Mouse (Mus musculus): ENCODE data around the gene Ankfn1.
A peak's percentile ranks its signal among the peaks of the same experiment; 100 is the strongest.

Ankfn1 gene

GRCm38 (mm10) chr11:89777431-89777830 is at the start of gene Ankfn1:
Gene Ankfn1, minus strand, starts transcription at chr11:89777653.
- DNase-seq = no peak

GRCm38 (mm10) chr11:89823661-89824446 is 46.4 kb upstream of the Ankfn1 start:
- no peak for DNase-seq

GRCm38 (mm10) chr11:89818594-89818993 is 41.1 kb upstream of the Ankfn1 start:
- no peak for DNase-seq

- DNase-seq = no peak
Measured at GRCm38 (mm10) chr11:89811403-89811802, 34.0 kb upstream of the Ankfn1 start.

GRCm38 (mm10) chr11:89807998-89808397 is 30.5 kb upstream of the Ankfn1 start:
- no peak for DNase-seq

GRCm38 (mm10) chr11:89804822-89805221 is 27.4 kb upstream of the Ankfn1 start:
- DNase-seq = no peak

GRCm38 (mm10) chr11:89803974-89804373 is 26.5 kb upstream of the Ankfn1 start:
- no peak for DNase-seq

- DNase-seq = no peak
Measured at GRCm38 (mm10) chr11:89792709-89793108, 15.3 kb upstream of the Ankfn1 start.

- no peak for DNase-seq
Measured at GRCm38 (mm10) chr11:89776070-89776469, 1.4 kb downstream of the Ankfn1 start.

GRCm38 (mm10) chr11:89774913-89775312 is 2.5 kb downstream of the Ankfn1 start:
- DNase-seq = no peak

GRCm38 (mm10) chr11:89772941-89773340 is 4.5 kb downstream of the Ankfn1 start:
- no peak for DNase-seq

GRCm38 (mm10) chr11:89765770-89766148 is 11.7 kb downstream of the Ankfn1 start:
- DNase-seq = no peak

GRCm38 (mm10) chr11:89765014-89765769 is 12.3 kb downstream of the Ankfn1 start:
- DNase-seq = no peak

- no peak for DNase-seq
Measured at GRCm38 (mm10) chr11:89733973-89734693, 43.3 kb downstream of the Ankfn1 start.

- DNase-seq = no peak
Measured at GRCm38 (mm10) chr11:89733526-89733925, 43.9 kb downstream of the Ankfn1 start.

GRCm38 (mm10) chr11:89720847-89721246 is 56.6 kb downstream of the Ankfn1 start:
- DNase-seq = peak; percentile 53

GRCm38 (mm10) chr11:89718491-89718982 is 58.9 kb downstream of the Ankfn1 start:
- DNase-seq = no peak

- DNase-seq = no peak
Measured at GRCm38 (mm10) chr11:89716351-89716750, 61.1 kb downstream of the Ankfn1 start.

GRCm38 (mm10) chr11:89708526-89708925 is 68.9 kb downstream of the Ankfn1 start:
- no peak for DNase-seq

GRCm38 (mm10) chr11:89696431-89697403 is 80.7 kb downstream of the Ankfn1 start:
- no peak for DNase-seq

GRCm38 (mm10) chr11:89693686-89694085 is 83.8 kb downstream of the Ankfn1 start:
- DNase-seq = no peak

GRCm38 (mm10) chr11:89676922-89677321 is 100.5 kb downstream of the Ankfn1 start:
- DNase-seq = no peak
